Mouse (Mus musculus) left cerebral cortex, postnatal 4 days (tissue): ENCODE measurements around the gene Dnaic1. TPM values are rescaled to one million over a fixed set of nuclear protein-coding genes. Genes with fewer than 3 reads are reported as not detected.
A peak's percentile ranks its signal among the peaks of the same experiment; 100 is the strongest.

Experiments
- DNase-seq: peaks from one replicate; pipeline ENCODE4 v3.0.0-alpha.2; 2022
- intact Hi-C: fragments of 180-260 bp; cut with DNase I; formaldehyde crosslinking; loops from one replicate; pipeline ENCODE4 v1.15.1; 2025
- total RNA-seq, 2 experiments: library from RNA; stranded (reverse); gene quantifications; 2 replicates each; pipeline ENCODE4 v1.2.3; 2021

Dnaic1 gene
- total RNA-seq, 2 experiments from 2014 or later = 2.1 to 3.7 TPM

GRCm38 (mm10) chr4:41631390-41631789 lies 61.8 kb downstream of the Dnaic1 start:
- intact Hi-C loops = no loop called here
- peak; percentile 53 for DNase-seq

DNA sequence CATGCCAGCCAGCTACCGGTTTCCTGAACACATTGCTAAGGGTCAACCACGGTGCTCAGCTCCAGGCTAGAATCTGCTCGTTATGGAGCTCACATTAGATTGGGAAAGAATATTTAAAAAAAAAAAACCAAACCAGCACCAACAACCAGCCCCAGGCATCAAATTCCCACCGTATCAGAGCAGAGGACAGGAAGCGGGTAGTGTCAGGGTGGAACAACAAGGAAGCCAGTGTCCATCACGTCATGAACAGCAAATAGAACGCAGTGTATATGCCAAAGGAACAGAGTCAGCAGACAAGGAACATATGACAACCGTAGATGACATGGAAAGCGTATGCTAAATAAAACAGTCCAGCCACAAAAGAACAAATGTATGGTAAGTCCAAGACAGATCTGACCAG lies 63.4 kb downstream of the Dnaic1 start:
- no peak for DNase-seq
- intact Hi-C loops = no loop called here

DNA sequence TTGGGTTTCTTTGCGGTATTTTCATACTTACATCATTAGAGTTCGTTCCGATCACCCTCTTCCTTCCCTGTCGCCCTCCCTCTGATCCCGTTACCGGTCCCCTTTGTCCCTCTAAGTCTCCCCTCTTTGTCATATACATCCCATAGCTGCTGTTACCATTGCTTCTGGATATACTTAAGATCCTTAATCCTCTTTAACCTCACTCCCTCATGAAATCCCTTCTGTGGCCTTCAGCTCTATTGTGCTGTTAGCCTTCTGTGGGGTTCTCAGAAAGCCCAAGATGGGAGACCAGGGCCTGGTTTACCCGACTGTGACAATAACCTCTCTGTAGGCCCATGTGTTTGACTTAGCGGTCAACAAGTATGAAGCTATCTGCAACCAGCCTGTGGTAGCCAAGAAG lies 65.1 kb downstream of the Dnaic1 start:
- intact Hi-C loops = no loop called here
- DNase-seq = no peak

GRCm38 (mm10) chr4:41635224-41635623 lies 65.6 kb downstream of the Dnaic1 start:
- intact Hi-C loops = no loop called here
- DNase-seq = no peak

DNA sequence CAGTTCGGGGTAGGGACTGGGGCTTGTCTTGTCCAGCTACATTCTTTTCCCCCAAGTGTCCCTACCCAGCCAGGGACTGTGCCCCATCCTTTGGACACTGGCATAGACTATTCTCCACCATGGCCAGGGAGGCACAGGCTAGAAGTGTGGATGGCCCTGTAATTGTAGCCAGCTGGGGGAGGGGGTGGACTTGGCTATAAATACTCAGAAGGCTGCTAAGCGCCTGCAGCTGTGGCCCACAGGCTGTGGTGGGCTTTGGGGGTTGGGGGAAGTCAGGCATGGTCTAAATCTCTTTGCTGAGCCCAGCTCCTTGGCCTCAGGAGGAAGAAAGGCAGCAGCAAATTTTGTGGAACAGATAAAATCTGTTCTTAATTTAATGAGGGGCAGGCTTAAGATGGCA lies 66.3 kb downstream of the Dnaic1 start:
- intact Hi-C loops = no loop called here
- DNase-seq = peak; percentile 78

GRCm38 (mm10) chr4:41636366-41636765 lies 66.8 kb downstream of the Dnaic1 start:
- intact Hi-C loops = no loop called here
- DNase-seq = no peak

DNA sequence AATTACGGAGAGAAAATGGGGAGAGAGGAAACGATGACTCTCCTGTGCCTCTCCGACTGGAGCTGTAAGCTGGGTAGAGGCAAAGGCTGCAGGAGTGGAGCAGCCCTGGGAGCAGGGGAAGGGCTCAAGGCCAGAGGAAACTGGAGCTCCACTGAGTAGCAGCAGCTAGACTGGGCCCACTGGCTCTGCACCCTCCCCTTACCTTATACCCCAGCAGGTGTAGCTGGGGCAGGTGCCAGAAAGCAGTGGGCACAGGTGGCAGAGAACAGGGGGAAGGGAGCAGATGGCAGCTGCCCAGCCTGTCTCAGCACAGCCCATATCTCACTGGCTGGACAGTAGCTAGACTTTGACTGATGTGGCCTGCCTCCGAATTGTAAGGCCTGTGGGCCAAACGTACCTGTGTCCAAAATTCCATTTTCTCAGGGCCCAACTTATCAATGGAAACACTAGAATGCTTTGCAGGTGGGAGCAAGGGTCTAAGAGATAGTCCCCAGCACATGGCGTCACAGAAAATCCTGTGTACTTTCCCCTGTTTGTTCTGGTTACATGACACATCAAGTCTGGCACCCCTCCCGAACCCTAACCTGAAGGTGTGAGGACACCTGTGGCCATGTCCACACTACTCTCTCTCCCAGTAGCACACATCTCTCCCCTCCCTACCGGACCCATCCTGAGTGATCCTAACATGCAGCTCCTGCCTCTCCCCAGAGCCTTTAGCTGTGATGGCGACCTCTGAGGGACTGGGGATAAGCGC lies 67.5 kb downstream of the Dnaic1 start:
- DNase-seq = peak; percentile 78
- intact Hi-C loops = no loop called here

DNA sequence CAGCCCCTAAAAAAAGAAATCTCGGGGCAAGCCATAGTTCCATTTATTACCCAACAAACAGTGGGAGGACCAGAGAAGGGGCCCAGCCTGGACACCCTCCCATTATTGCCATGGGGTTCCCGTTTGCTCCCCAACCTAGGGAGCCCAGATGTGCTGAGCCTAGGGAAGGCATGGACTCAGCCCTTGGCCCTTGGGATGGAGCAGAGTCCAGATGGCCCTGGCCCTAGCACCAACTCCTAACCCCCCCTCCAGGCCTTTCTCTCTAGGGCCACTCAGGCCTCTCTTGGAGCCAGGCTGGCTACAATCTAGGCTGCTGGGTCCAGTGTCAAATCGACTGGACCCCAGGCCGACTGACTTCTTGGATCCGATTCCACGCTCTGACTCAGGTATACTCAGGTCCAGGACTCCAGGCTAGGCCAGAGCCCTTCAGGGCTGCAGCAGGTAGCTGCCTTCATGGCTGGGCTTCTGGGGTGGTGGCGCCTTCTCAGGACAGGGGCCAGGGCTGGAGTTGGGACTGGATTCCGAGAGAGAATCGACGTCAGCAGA lies 68.7 kb downstream of the Dnaic1 start:
- intact Hi-C loops = no loop called here
- DNase-seq = no peak

GRCm38 (mm10) chr4:41638828-41639213 lies 69.2 kb downstream of the Dnaic1 start:
- intact Hi-C loops = no loop called here
- DNase-seq = no peak

GRCm38 (mm10) chr4:41639214-41639841 lies 69.8 kb downstream of the Dnaic1 start:
- intact Hi-C loops = no loop called here
- no peak for DNase-seq

DNA sequence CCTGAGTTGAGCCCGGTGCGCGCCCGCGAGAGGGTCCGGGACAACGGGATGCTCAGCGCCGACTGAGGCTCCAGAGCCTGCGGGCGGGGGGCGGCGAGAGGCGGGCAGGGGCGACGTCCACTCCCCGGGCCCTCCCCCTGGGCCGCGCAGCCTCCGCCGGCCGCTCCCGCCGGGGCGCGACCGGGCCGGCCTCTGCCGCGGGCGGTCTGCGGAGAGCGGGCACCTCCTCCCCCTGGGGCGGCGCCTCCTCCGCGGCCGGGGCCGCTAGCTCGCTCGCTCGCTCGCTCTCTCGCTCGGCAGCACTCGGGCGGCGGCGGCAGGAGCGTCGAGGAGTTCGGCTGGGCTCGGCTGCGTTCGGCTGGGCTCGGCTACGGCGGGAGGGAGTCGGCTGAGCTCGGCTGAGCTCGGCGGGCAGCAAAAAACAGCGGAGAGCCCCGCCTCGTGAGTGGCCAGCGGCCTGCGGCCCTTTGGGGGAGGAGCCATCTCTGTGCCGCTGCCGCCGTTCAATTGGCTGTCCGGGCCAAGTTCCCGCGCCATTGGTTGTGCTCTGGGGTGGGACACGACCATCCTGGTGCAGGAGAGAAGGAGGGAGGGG lies 70.4 kb downstream of the Dnaic1 start, which contains the start of gene Enho:
Gene Enho (minus strand): TSS at position 412 of the 595 bp plus-strand sequence.
- intact Hi-C loops = no loop called here
- DNase-seq = peak; percentile 96

GRCm38 (mm10) chr4:41641199-41641822 lies 71.7 kb downstream of the Dnaic1 start:
- intact Hi-C loops = no loop called here

GRCm38 (mm10) chr4:41645488-41645887 lies 75.9 kb downstream of the Dnaic1 start:
- intact Hi-C loops = no loop called here
- DNase-seq = peak; percentile 53

More at GRCm38 (mm10) chr4:41641199-41641822, 71.7 kb downstream of the Dnaic1 start:
- no peak for DNase-seq

- no peak for DNase-seq
- intact Hi-C loops = no loop called here
These were observed 78.6 kb downstream of the Dnaic1 start for GRCm38 (mm10) chr4:41648157-41648556.

- no peak for DNase-seq
These were observed 79.1 kb downstream of the Dnaic1 start for GRCm38 (mm10) chr4:41648627-41649026.

DNA sequence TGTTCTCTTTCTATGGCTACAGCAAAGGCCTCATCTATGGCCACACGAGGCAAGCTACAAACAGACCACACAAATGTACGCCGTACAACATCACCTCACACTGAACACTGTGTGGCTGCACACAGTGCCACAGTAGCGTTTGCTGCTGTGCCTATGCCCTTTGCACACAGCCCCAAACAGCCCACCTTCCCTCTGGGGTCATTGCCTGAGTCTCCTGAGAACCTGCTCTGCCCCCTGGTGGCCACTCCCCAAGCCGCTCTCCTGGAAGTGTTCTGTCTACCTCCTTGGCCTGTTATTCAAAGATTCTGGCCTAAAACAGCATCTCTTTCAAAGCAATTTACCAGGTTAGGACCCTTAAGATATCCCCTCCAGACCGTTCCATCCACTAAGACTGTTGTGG lies 83.7 kb downstream of the Dnaic1 start:
- intact Hi-C loops = no loop called here
- peak; percentile 87 for DNase-seq

More at GRCm38 (mm10) chr4:41648627-41649026, 79.1 kb downstream of the Dnaic1 start:
- intact Hi-C loops = no loop called here

GRCm38 (mm10) chr4:41653730-41654129 lies 84.2 kb downstream of the Dnaic1 start:
- no peak for DNase-seq
- intact Hi-C loops = no loop called here

GRCm38 (mm10) chr4:41654217-41654616 lies 84.6 kb downstream of the Dnaic1 start:
- DNase-seq = peak; percentile 79
- intact Hi-C loops = no loop called here

DNA sequence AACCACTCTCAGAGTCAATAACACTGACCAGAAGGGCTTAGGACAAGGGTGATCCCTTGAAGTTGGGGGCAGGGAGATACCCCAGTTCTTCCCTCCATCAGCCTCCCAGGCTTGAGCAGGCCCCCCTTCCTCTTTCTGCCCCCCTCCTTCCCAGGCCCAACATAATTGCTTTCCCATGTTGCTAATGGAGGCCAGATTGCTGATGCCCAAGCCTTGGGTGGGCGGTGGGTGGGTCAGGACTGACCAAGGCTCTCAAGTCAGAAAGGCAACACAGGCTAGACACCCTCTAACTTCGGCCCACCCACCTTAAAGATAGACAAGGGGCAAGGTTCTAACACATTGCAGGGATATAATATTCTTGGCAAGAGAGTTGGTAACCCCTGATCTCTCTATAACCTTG lies 86.0 kb downstream of the Dnaic1 start:
- intact Hi-C loops = no loop called here
- DNase-seq = no peak

GRCm38 (mm10) chr4:41658566-41659384 lies 89.2 kb downstream of the Dnaic1 start:
- DNase-seq = no peak
- intact Hi-C loops = no loop called here
